Mouse (Mus musculus) spleen, adult 2 months (tissue): ENCODE data around the gene Pnpla5.

Experiments
- CTCF ChIP-seq: fragments of 200-500 bp; IDR thresholded peaks from 2 replicates; pipeline ENCODE4 v1.5.1; 2011; ENCODE audit warnings: mild to moderate bottlenecking, inconsistent platforms; ENCODE audit not compliant: insufficient read depth, insufficient read length, insufficient replicate concordance; ENCODE audit errors: extremely low read depth
- POLR2A ChIP-seq: fragments of 200-500 bp; IDR thresholded peaks from 2 replicates; pipeline ENCODE4 v1.6.1; 2011; ENCODE audit warnings: low read depth, low read length, inconsistent platforms

- TF ChIP-seq CTCF (no peak), POLR2A (no peak)
Measured at GRCm38 (mm10) chr15:84140109-84140508, 17.1 kb upstream of the Pnpla5 start.
